Mouse (Mus musculus): Measurements from ENCODE around the gene Evx1. TPM values are rescaled to one million over a fixed set of nuclear protein-coding genes. Genes with fewer than 3 reads are reported as not detected.

The Evx1 gene
- polyA plus RNA-seq, 1 experiment: 0.02 TPM

GRCm38 (mm10) chr6:52268341-52268740 is 45.0 kb upstream of the Evx1 start:
- peaks cover 7% of the 10 kb centered on the region for H3K27me3 ChIP-seq (ENCODE audit: control insufficient read depth, insufficient read depth, low read length)
- no peaks in the 10 kb centered on the region for H3K36me3 ChIP-seq (ENCODE audit: control insufficient read depth, insufficient read depth, low read length)
- TF ChIP-seq POLR2A (IDR thresholded peaks at IDR 0.05; ENCODE audit: control insufficient read depth, low read depth, low read length): no peak
- H3K27ac ChIP-seq (ENCODE audit: control insufficient read depth, insufficient read depth, low read depth, low read length): no peak overlapping the region
- H3K4me1 ChIP-seq (ENCODE audit: control insufficient read depth, insufficient read depth, low read length): peaks cover 2% of the 10 kb centered on the region
- H3K4me3 ChIP-seq (ENCODE audit: control insufficient read depth, low read depth, low read length): no peak overlapping the region

- Histone ChIP-seq H3K4me3 (ENCODE audit: control insufficient read depth, low read depth, low read length) (no peak overlapping the region), H3K27ac (ENCODE audit: control insufficient read depth, insufficient read depth, low read depth, low read length) (no peak overlapping the region), H3K4me1 (ENCODE audit: control insufficient read depth, insufficient read depth, low read length) (peaks cover 5% of the 10 kb centered on the region), H3K27me3 (ENCODE audit: control insufficient read depth, insufficient read depth, low read length) (peaks cover 7% of the 10 kb centered on the region), H3K36me3 (ENCODE audit: control insufficient read depth, insufficient read depth, low read length) (no peaks in the 10 kb centered on the region)
- TF ChIP-seq CTCF (IDR thresholded peaks at IDR 0.05; ENCODE audit: control insufficient read depth, insufficient read depth, insufficient replicate concordance, low read depth, low read length) (no peak), POLR2A (IDR thresholded peaks at IDR 0.05; ENCODE audit: control insufficient read depth, low read depth, low read length) (no peak)
Observed at GRCm38 (mm10) chr6:52268756-52269155, 44.5 kb upstream of the Evx1 start.

GRCm38 (mm10) chr6:52270494-52271480 is 42.5 kb upstream of the Evx1 start:
- Histone ChIP-seq H3K4me3 (ENCODE audit: control insufficient read depth, low read depth, low read length) (no peak overlapping the region), H3K27me3 (ENCODE audit: control insufficient read depth, insufficient read depth, low read length) (peaks cover 11% of the 10 kb centered on the region), H3K4me1 (ENCODE audit: control insufficient read depth, insufficient read depth, low read length) (peaks cover 5% of the 10 kb centered on the region), H3K36me3 (ENCODE audit: control insufficient read depth, insufficient read depth, low read length) (no peaks in the 10 kb centered on the region), H3K27ac (ENCODE audit: control insufficient read depth, insufficient read depth, low read depth, low read length) (no peak overlapping the region)
- TF ChIP-seq CTCF (IDR thresholded peaks at IDR 0.05; ENCODE audit: control insufficient read depth, insufficient read depth, insufficient replicate concordance, low read depth, low read length): peak; percentile 56; the same call in 1 of the 2 replicates
- TF ChIP-seq POLR2A (IDR thresholded peaks at IDR 0.05; ENCODE audit: control insufficient read depth, low read depth, low read length): no peak

- no peaks in the 10 kb centered on the region for H3K36me3 ChIP-seq (ENCODE audit: control insufficient read depth, insufficient read depth, low read length)
- H3K4me1 ChIP-seq (ENCODE audit: control insufficient read depth, insufficient read depth, low read length): peaks cover 5% of the 10 kb centered on the region
- no peak for TF ChIP-seq CTCF (IDR thresholded peaks at IDR 0.05; ENCODE audit: control insufficient read depth, insufficient read depth, insufficient replicate concordance, low read depth, low read length)
- no peak for TF ChIP-seq POLR2A (IDR thresholded peaks at IDR 0.05; ENCODE audit: control insufficient read depth, low read depth, low read length)
- peaks cover 6% of the 10 kb centered on the region for H3K27me3 ChIP-seq (ENCODE audit: control insufficient read depth, insufficient read depth, low read length)
- H3K4me3 ChIP-seq (ENCODE audit: control insufficient read depth, low read depth, low read length): no peak overlapping the region
- H3K27ac ChIP-seq (ENCODE audit: control insufficient read depth, insufficient read depth, low read depth, low read length): no peak overlapping the region
Observed at GRCm38 (mm10) chr6:52272766-52273655, 40.3 kb upstream of the Evx1 start.

- H3K4me3 ChIP-seq (ENCODE audit: control insufficient read depth, low read depth, low read length): no peak overlapping the region
- TF ChIP-seq POLR2A (IDR thresholded peaks at IDR 0.05; ENCODE audit: control insufficient read depth, low read depth, low read length) (no peak), CTCF (IDR thresholded peaks at IDR 0.05; ENCODE audit: control insufficient read depth, insufficient read depth, insufficient replicate concordance, low read depth, low read length) (no peak)
- peaks cover 6% of the 10 kb centered on the region for H3K27me3 ChIP-seq (ENCODE audit: control insufficient read depth, insufficient read depth, low read length)
Observed at GRCm38 (mm10) chr6:52273656-52274280, 39.5 kb upstream of the Evx1 start.

GRCm38 (mm10) chr6:52274576-52274975 is 38.7 kb upstream of the Evx1 start:
- Histone ChIP-seq H3K27me3 (ENCODE audit: control insufficient read depth, insufficient read depth, low read length) (peaks cover 6% of the 10 kb centered on the region), H3K36me3 (ENCODE audit: control insufficient read depth, insufficient read depth, low read length) (no peaks in the 10 kb centered on the region), H3K27ac (ENCODE audit: control insufficient read depth, insufficient read depth, low read depth, low read length) (no peak overlapping the region), H3K4me3 (ENCODE audit: control insufficient read depth, low read depth, low read length) (no peak overlapping the region), H3K4me1 (ENCODE audit: control insufficient read depth, insufficient read depth, low read length) (peaks cover 5% of the 10 kb centered on the region)
- no peak for TF ChIP-seq CTCF (IDR thresholded peaks at IDR 0.05; ENCODE audit: control insufficient read depth, insufficient read depth, insufficient replicate concordance, low read depth, low read length)
- TF ChIP-seq POLR2A (IDR thresholded peaks at IDR 0.05; ENCODE audit: control insufficient read depth, low read depth, low read length): no peak

More at GRCm38 (mm10) chr6:52273656-52274280, 39.5 kb upstream of the Evx1 start:
- no peak overlapping the region for H3K27ac ChIP-seq (ENCODE audit: control insufficient read depth, insufficient read depth, low read depth, low read length)
- H3K36me3 ChIP-seq (ENCODE audit: control insufficient read depth, insufficient read depth, low read length): no peaks in the 10 kb centered on the region
- H3K4me1 ChIP-seq (ENCODE audit: control insufficient read depth, insufficient read depth, low read length): peaks cover 5% of the 10 kb centered on the region
